Mouse (Mus musculus): ENCODE data around the gene Yap1. TPM values are rescaled to one million over a fixed set of nuclear protein-coding genes. Genes with fewer than 3 reads are reported as not detected.

The Yap1 gene
- 36.6 TPM for polyA plus RNA-seq (2014; fragmentation: Illumina TruSeq; extraction: RNeasy Lipid Tissue Mini Kit (QIAGEN cat#74804); ENCODE audit: insufficient read depth, low read depth, low replicate concordance)

DNA sequence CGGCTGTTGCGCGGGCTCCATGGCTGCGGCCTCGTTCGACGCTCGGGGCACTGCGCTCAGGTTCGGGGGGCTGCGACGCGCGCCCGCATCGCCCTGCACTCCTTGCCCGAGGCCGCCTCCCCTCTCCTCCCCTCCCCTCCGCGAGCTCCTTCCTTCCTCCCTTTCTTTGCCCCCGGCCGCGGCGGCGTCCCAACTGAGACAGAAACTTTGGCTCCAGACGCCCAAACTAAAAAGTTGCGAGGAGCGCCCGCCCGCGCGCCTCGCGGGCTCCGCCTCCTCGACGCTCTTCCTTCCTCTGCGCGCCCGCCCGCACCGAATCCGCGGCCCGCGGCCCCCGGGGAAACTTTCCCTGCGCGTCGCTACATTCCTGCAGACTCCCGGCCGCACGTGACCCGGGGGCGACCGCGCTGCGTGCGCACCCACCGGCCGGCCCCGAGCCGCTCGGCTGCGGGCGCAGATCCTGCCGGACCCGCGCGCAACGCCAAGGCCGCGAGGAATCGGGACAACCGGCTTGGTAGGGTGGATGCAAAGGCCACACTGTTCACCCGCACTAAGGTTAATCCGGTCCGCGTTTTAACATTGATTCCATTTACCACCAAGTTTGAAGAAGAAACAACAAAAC is at the start of gene Yap1:
TSS of gene Yap1 (minus strand) at position 227 of the 622 bp plus-strand sequence.

DNA sequence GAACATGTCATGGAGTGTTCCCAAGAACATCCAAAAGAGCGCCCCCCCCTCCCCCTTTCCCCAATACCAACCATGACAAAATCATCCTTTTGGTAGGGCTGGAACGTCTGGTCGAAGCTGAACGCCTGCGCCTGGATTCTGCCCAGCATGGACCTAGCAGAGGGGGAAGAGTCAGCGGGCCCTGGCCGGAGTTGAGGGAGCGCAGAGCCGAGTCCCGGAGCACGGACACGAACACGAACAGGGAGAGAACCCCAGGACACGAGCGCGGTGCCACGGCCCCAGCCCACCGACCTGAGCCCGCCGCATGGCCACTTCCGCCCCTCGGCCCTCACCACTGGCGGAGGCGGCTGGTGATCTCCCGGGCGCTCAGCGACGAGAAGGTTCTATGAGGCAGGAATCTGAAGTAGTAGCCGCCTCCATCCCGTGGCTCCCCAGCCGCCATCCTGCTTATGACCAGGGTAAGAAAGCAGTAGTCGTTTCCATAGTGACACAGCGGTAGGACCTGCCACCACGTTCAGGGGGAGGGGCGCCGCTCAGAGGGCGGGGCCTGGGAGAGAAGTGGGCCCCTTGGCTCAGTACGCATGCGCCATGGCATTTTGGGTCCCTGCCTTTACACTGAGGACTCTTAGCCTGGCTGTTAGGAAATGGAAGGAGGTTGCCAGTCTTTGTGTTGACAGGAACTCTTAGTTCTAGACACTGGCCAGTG is 38.1 kb upstream of the Yap1 start, which contains the start of gene Cfap300:
TSS of gene Cfap300 (minus strand) at position 486 of the 706 bp plus-strand sequence.

Other genes with a start within 250 kb of the Yap1 start
- gene Tmem123, start 240.6 kb downstream of the Yap1 start, polyA plus RNA-seq (2014; fragmentation: Illumina TruSeq; extraction: RNeasy Lipid Tissue Mini Kit (QIAGEN cat#74804); ENCODE audit: insufficient read depth, low read depth, low replicate concordance), result 79.1 TPM
- 23.2 TPM for gene Birc2, start 167.5 kb downstream of the Yap1 start, polyA plus RNA-seq (2014; fragmentation: Illumina TruSeq; extraction: RNeasy Lipid Tissue Mini Kit (QIAGEN cat#74804); ENCODE audit: insufficient read depth, low read depth, low replicate concordance)
- 20.1 TPM for gene Birc3, start 131.4 kb downstream of the Yap1 start, polyA plus RNA-seq (2014; fragmentation: Illumina TruSeq; extraction: RNeasy Lipid Tissue Mini Kit (QIAGEN cat#74804); ENCODE audit: insufficient read depth, low read depth, low replicate concordance)
- 4.3 TPM for gene Cfap300, start 38.2 kb upstream of the Yap1 start, polyA plus RNA-seq (2014; fragmentation: Illumina TruSeq; extraction: RNeasy Lipid Tissue Mini Kit (QIAGEN cat#74804); ENCODE audit: insufficient read depth, low read depth, low replicate concordance)
- gene Cep126, start 129.7 kb upstream of the Yap1 start, polyA plus RNA-seq (2014; fragmentation: Illumina TruSeq; extraction: RNeasy Lipid Tissue Mini Kit (QIAGEN cat#74804); ENCODE audit: insufficient read depth, low read depth, low replicate concordance), result 5.2 TPM

All from lung, adult 10 weeks (tissue).